Mouse (Mus musculus) embryonic facial prominence, embryonic 15.5 days (tissue): Measurements from ENCODE around the gene Gm13290. TPM values are rescaled to one million over a fixed set of nuclear protein-coding genes. Genes with fewer than 3 reads are reported as not detected.
"Not testable (repeated sequence)": the region's sequence is repeated elsewhere in the genome, so short reads cannot be mapped to it uniquely, and the experiment has no call there.

Source experiments
- ATAC-seq: fragments of 200-750 bp; cut with Nextera tagmentation; 2 replicates; pipeline ENCODE4 v1.8.0; 2017; ENCODE audit warnings: low read depth, moderate TSS enrichment; ENCODE audit not compliant: insufficient number of reproducible peaks, low FRiP score, low TSS enrichment
- H3K27ac ChIP-seq: fragments of 300-500 bp; sonication (generic); replicated peaks from 2 replicates; pipeline ENCODE4 v1.5.1; 2015; ENCODE audit warnings: mild to moderate bottlenecking, inconsistent platforms
- H3K27me3 ChIP-seq: fragments of 300-500 bp; sonication (generic); 2 replicates; pipeline ENCODE4 v1.6.1; 2015; ENCODE audit warnings: inconsistent platforms
- H3K36me3 ChIP-seq: fragments of 300-500 bp; sonication (generic); 2 replicates; pipeline ENCODE4 v1.6.1; 2015; ENCODE audit warnings: mild to moderate bottlenecking, inconsistent platforms
- H3K4me1 ChIP-seq: fragments of 300-500 bp; sonication (generic); 2 replicates; pipeline ENCODE4 v1.6.1; 2015; ENCODE audit warnings: inconsistent platforms
- H3K4me2 ChIP-seq: fragments of 300-500 bp; sonication (generic); replicated peaks from 2 replicates; pipeline ENCODE4 v1.6.1; 2015; ENCODE audit warnings: mild to moderate bottlenecking, inconsistent platforms
- H3K4me3 ChIP-seq: fragments of 300-500 bp; sonication (generic); replicated peaks from 2 replicates; pipeline ENCODE4 v1.5.1; 2015; ENCODE audit warnings: mild to moderate bottlenecking, inconsistent platforms
- H3K9ac ChIP-seq: fragments of 300-500 bp; sonication (generic); 2 replicates; pipeline ENCODE4 v1.6.1; 2015; ENCODE audit warnings: inconsistent platforms
- H3K9me3 ChIP-seq: fragments of 300-500 bp; sonication (generic); replicated peaks from 2 replicates; pipeline ENCODE4 v1.6.1; 2016; ENCODE audit warnings: inconsistent platforms
- WGBS: fragments of 180-500 bp; shearing (Covaris S2); methylation state at CpG from one replicate; pipeline ENCODE4 v1.1.7; 2015; 5-methylcytosine and 5-hydroxymethylcytosine counted together
- polyA plus RNA-seq: library from polyadenylated mRNA; unstranded; fragments of >200 nt; fragmentation: Nextera tagmentation; extraction: Ambion mirVana; gene quantifications from 2 replicates; pipeline ENCODE4 v1.2.1, GENCODE M21; 2015

Gene Gm13290
- polyA plus RNA-seq, 1 experiment from 2014 or later, result 0.49 TPM

GRCm38 (mm10) chr4:88785409-88785808 lies 11.8 kb downstream of the Gm13290 start, which contains the start of gene Gm13276:
TSS of gene Gm13276 (plus strand) at chr4:88785709.
- not testable (repeated sequence) for H3K27me3 ChIP-seq, H3K36me3 ChIP-seq, H3K4me2 ChIP-seq, H3K4me3 ChIP-seq, H3K4me1 ChIP-seq, ATAC-seq, H3K27ac ChIP-seq, H3K9ac ChIP-seq, H3K9me3 ChIP-seq
- no CpG with 5 or more reads among the region's 27 CpGs for WGBS

GRCm38 (mm10) chr4:88788402-88788801 lies 14.8 kb downstream of the Gm13290 start, which contains the start of gene Gm13277:
TSS of gene Gm13277 (plus strand) at chr4:88788632.
- 0% methylated on average over 4 of the region's 28 CpGs for WGBS
- not testable (repeated sequence) for H3K9me3 ChIP-seq, H3K9ac ChIP-seq, H3K4me3 ChIP-seq, ATAC-seq, H3K4me1 ChIP-seq, H3K27me3 ChIP-seq, H3K4me2 ChIP-seq, H3K27ac ChIP-seq, H3K36me3 ChIP-seq

- H3K9ac ChIP-seq, H3K36me3 ChIP-seq, H3K4me2 ChIP-seq, H3K9me3 ChIP-seq, H3K4me1 ChIP-seq, ATAC-seq, H3K4me3 ChIP-seq, H3K27ac ChIP-seq, H3K27me3 ChIP-seq: not testable (repeated sequence)
- no CpG with 5 or more reads among the region's 28 CpGs for WGBS
These were observed 17.6 kb downstream of the Gm13290 start, which contains the start of gene Gm13278 for GRCm38 (mm10) chr4:88791250-88791649. TSS of gene Gm13278 (plus strand) at chr4:88791550.

- not testable (repeated sequence) for H3K4me2 ChIP-seq, H3K9me3 ChIP-seq, H3K9ac ChIP-seq, ATAC-seq, H3K4me1 ChIP-seq, H3K4me3 ChIP-seq, H3K36me3 ChIP-seq, H3K27ac ChIP-seq, H3K27me3 ChIP-seq
- 0% methylated on average over 9 of the region's 52 CpGs for WGBS
These were observed 20.5 kb downstream of the Gm13290 start, which contains the start of gene Gm13275 for GRCm38 (mm10) chr4:88793936-88794675. TSS of gene Gm13275 (plus strand) at chr4:88794487.

- not testable (repeated sequence) for H3K36me3 ChIP-seq, ATAC-seq, H3K9ac ChIP-seq, H3K9me3 ChIP-seq, H3K4me2 ChIP-seq, H3K4me1 ChIP-seq, H3K4me3 ChIP-seq, H3K27me3 ChIP-seq, H3K27ac ChIP-seq
- WGBS, result no CpG with 5 or more reads among the region's 28 CpGs
These were observed 23.5 kb downstream of the Gm13290 start, which contains the start of gene Gm13279 for GRCm38 (mm10) chr4:88797097-88797496. TSS of gene Gm13279 (plus strand) at chr4:88797397.

- H3K9me3 ChIP-seq, ATAC-seq: not testable (repeated sequence)
These were observed 25.7 kb downstream of the Gm13290 start, which contains the start of gene Gm13285 for GRCm38 (mm10) chr4:88799365-88799764. TSS of gene Gm13285 (plus strand) at chr4:88799665.

GRCm38 (mm10) chr4:88802954-88803353 lies 29.3 kb downstream of the Gm13290 start, which contains the start of gene Gm13287:
TSS of gene Gm13287 (plus strand) at chr4:88803254.
- H3K27me3 ChIP-seq, H3K4me3 ChIP-seq, ATAC-seq, H3K9ac ChIP-seq, H3K27ac ChIP-seq, H3K36me3 ChIP-seq, H3K9me3 ChIP-seq, H3K4me2 ChIP-seq, H3K4me1 ChIP-seq: not testable (repeated sequence)
- no CpG with 5 or more reads among the region's 29 CpGs for WGBS

More at GRCm38 (mm10) chr4:88799365-88799764, 25.7 kb downstream of the Gm13290 start, which contains the start of gene Gm13285:
- H3K4me3 ChIP-seq, H3K36me3 ChIP-seq, H3K27me3 ChIP-seq, H3K27ac ChIP-seq, H3K9ac ChIP-seq, H3K4me1 ChIP-seq, H3K4me2 ChIP-seq: not testable (repeated sequence)
- WGBS, result 9% methylated on average over 6 of the region's 7 CpGs

- WGBS, result no CpG with 5 or more reads among the region's 8 CpGs
- not testable (repeated sequence) for H3K9ac ChIP-seq, H3K27me3 ChIP-seq, ATAC-seq, H3K4me1 ChIP-seq, H3K36me3 ChIP-seq, H3K27ac ChIP-seq, H3K9me3 ChIP-seq
- H3K4me2 ChIP-seq, result 0 out of 2 replicates have a peak within 1 kb of the TSS, but pooled peaks have one; percentile 27
- H3K4me3 ChIP-seq, result peak within 1 kb of the TSS; percentile 28
These were observed 31.6 kb downstream of the Gm13290 start, which contains the start of gene Gm13288 for GRCm38 (mm10) chr4:88805231-88805630. TSS of gene Gm13288 (plus strand) at chr4:88805531.

GRCm38 (mm10) chr4:88805761-88806160 lies 32.1 kb downstream of the Gm13290 start:
- H3K4me3 ChIP-seq, result peak overlapping the region; percentile 28
- not testable (repeated sequence) for H3K27me3 ChIP-seq, H3K36me3 ChIP-seq, H3K27ac ChIP-seq, H3K4me1 ChIP-seq, ATAC-seq, H3K9ac ChIP-seq, H3K9me3 ChIP-seq
- WGBS, result no CpG with 5 or more reads among the region's 34 CpGs
- 0 out of 2 replicates have a peak overlapping the region, but pooled peaks have one; percentile 27 for H3K4me2 ChIP-seq

GRCm38 (mm10) chr4:88815928-88816327 lies 42.3 kb downstream of the Gm13290 start, which contains the start of gene Ifna7:
TSS of gene Ifna7 (plus strand) at chr4:88816228.
- Histone ChIP-seq H3K9me3 (no peaks in the 10 kb centered on the region), H3K4me3 (no peak within 1 kb of the TSS), H3K4me2 (no peak within 1 kb of the TSS), H3K9ac (no peak within 1 kb of the TSS), H3K4me1 (no peaks in the 10 kb centered on the region), H3K27me3 (no peaks in the 10 kb centered on the region), H3K36me3 (no peaks in the 10 kb centered on the region), H3K27ac (no peak within 1 kb of the TSS)
- no peak for ATAC-seq
- 46% methylated on average over 3 of the region's 3 CpGs for WGBS

- no peaks in the 10 kb centered on the region for H3K9me3 ChIP-seq
- H3K9ac ChIP-seq, result no peak within 1 kb of the TSS
- no peaks in the 10 kb centered on the region for H3K36me3 ChIP-seq
- WGBS, result 75% methylated on average over 1 of the region's 1 CpGs
- H3K4me2 ChIP-seq, result no peak within 1 kb of the TSS
- no peak within 1 kb of the TSS for H3K4me3 ChIP-seq
- no peaks in the 10 kb centered on the region for H3K4me1 ChIP-seq
- no peak within 1 kb of the TSS for H3K27ac ChIP-seq
- ATAC-seq, result no peak
- H3K27me3 ChIP-seq, result no peaks in the 10 kb centered on the region
These were observed 46.0 kb downstream of the Gm13290 start, which contains the start of gene Ifna11 for GRCm38 (mm10) chr4:88819659-88820058. TSS of gene Ifna11 (plus strand) at chr4:88819959.
